Mouse (Mus musculus) urinary bladder, postnatal 0 days (tissue): ENCODE data around the gene Magea10. TPM values are rescaled to one million over a fixed set of nuclear protein-coding genes. Genes with fewer than 3 reads are reported as not detected.

Experiments
- polyA plus RNA-seq: library from polyadenylated mRNA; unstranded; fragments of >200 nt; fragmentation: Nextera tagmentation; extraction: Ambion mirVana; gene quantifications from 2 replicates; pipeline ENCODE4 v1.2.1, GENCODE M21; 2015

Magea10 gene
- not detected in 2 replicates for polyA plus RNA-seq

DNA sequence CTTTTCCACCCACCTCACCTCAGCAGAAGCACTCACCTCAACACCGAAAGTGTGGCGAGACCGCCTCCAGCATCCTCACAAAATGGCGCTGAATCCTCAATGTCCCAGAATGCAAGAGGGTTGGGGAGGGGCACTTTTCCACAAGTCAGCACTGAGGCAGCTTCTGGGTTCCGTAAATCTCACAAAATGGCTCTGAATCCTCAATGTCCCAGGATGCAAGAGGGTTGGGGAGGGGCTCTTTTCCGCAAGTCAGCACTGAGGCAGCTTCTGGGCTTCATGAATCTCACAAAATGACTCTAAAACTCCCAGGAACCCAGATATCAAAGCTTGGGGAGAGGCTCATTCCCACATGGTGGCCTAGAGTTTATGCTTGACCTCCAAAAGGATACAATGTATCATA, at the start of gene Magea10:
TSS of gene Magea10 (minus strand) at position 101 of the 400 bp plus-strand sequence.

Other genes starting within 250 kb of the Magea10 start
- not detected in 2 replicates for gene Magea4, start 164.8 kb downstream of the Magea10 start, polyA plus RNA-seq
- 1.5 and 1.7 TPM in 2 replicates for gene Gabre, start 112.1 kb downstream of the Magea10 start, polyA plus RNA-seq